Mouse (Mus musculus): ENCODE measurements around the gene Il16. TPM values are rescaled to one million over a fixed set of nuclear protein-coding genes. Genes with fewer than 3 reads are reported as not detected.
A peak's percentile ranks its signal among the peaks of the same experiment; 100 is the strongest.
"Not testable (repeated sequence)": the region's sequence is repeated elsewhere in the genome, so short reads cannot be mapped to it uniquely, and the experiment has no call there.

The Il16 gene
- polyA plus RNA-seq, 1 experiment from 2014 or later: 4.9 TPM

DNA sequence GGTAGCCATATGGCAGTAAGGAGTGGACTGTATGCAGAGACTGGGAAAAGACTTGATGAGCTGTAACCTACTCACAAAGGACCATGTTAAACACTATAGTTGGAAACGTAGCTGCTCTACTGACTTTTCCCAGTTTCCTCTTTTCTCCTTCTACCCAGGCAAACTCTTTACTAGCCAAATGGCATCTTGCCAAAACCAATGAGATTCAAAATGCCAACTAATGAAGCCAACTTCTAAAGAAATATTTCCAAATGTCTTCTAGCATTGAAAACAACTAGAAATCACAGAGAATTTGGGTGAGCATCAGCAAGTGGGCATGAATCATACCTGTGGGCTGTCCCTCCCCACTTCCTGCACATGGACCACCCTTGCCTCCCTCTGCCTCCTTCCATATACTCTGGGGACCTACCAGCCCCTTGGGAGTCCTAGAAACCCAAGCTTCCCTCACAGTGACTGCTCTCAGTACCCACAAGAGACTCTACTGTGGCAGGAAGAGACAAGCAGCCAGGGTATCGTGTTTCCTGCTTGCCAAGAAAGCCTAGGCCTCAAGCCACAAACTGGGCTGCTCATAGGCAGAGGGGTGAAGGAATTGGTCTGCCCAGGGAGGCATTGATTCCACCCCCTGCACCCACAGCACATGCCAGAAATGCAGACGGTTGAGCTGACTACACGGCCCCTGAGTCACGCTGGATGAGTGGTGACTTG lies 28.4 kb downstream of the Il16 start:
- WGBS: 39% methylated on average over 5 of the region's 5 CpGs
- Histone ChIP-seq H3K4me3 (no peak overlapping the region), H3K27ac (peak overlapping the region; percentile 55), H3K9me3 (peaks cover 5% of the 10 kb centered on the region), H3K36me3 (no peaks in the 10 kb centered on the region), H3K27me3 (no peaks in the 10 kb centered on the region), H3K4me2 (no peak overlapping the region), H3K4me1 (peaks cover 25% of the 10 kb centered on the region), H3K9ac (no peak overlapping the region)
- peak; percentile 85 for ATAC-seq (ENCODE audit: insufficient number of reproducible peaks, insufficient read depth, low FRiP score, low TSS enrichment, low read depth)

DNA sequence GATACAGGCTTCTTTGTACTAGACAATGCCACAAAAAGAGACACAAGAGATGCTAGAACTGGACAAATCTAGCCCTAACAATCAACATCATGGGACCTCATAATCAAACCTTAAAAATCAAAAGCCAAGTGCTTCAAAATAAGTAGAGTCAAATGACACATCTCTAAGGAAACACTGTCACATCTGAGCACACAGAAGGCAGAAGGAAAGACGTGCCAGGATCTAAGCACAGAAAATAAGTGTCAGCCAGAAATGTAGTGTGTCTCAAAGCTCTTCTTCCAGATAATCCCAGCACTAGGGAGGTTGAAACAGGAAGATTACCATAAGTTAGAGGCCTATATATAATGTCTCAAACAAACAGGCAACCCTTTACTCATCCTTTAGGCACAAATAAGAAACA lies 31.9 kb downstream of the Il16 start:
- no peak for ATAC-seq (ENCODE audit: insufficient number of reproducible peaks, insufficient read depth, low FRiP score, low TSS enrichment, low read depth)
- Histone ChIP-seq H3K9ac (no peak overlapping the region), H3K4me2 (no peak overlapping the region), H3K27ac (no peak overlapping the region), H3K4me1 (peaks cover 23% of the 10 kb centered on the region), H3K27me3 (no peaks in the 10 kb centered on the region), H3K36me3 (no peaks in the 10 kb centered on the region), H3K9me3 (peaks cover 5% of the 10 kb centered on the region), H3K4me3 (no peak overlapping the region)
- WGBS: 55% methylated on average over 1 of the region's 1 CpGs

DNA sequence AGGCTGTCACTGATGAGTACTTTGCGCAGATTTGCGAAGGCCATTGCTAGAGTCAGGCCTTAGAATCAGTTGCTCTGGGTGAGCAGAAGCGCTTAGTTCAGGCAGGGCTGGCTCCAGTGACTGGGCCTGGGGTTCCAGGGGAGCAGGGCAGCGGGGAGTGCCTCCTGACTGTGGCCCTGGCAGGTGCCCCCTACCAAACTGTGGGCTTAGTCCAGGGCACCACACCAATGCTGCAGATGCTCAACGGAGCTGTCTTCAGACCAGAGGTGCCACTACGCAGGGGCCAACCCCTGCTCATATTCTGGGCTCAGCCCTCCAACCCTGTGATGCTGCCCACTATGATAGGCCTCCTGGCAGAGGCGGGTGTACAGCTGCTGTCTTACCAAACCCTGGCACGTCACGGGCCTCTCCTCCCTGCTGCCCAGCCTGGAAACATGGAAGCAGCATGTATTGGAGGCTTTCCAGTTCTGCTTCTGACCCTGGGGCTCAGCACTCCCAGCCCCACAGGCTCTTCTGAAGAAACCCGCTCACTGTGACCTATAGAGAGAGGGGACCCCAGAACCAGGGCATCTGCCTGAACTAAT lies 33.8 kb downstream of the Il16 start:
- not testable (repeated sequence) for H3K4me3 ChIP-seq; H3K36me3 ChIP-seq; ATAC-seq (ENCODE audit: insufficient number of reproducible peaks, insufficient read depth, low FRiP score, low TSS enrichment, low read depth); H3K4me1 ChIP-seq; H3K27me3 ChIP-seq; H3K4me2 ChIP-seq; H3K9me3 ChIP-seq; H3K27ac ChIP-seq; H3K9ac ChIP-seq
- 93% methylated on average over 10 of the region's 10 CpGs for WGBS

DNA sequence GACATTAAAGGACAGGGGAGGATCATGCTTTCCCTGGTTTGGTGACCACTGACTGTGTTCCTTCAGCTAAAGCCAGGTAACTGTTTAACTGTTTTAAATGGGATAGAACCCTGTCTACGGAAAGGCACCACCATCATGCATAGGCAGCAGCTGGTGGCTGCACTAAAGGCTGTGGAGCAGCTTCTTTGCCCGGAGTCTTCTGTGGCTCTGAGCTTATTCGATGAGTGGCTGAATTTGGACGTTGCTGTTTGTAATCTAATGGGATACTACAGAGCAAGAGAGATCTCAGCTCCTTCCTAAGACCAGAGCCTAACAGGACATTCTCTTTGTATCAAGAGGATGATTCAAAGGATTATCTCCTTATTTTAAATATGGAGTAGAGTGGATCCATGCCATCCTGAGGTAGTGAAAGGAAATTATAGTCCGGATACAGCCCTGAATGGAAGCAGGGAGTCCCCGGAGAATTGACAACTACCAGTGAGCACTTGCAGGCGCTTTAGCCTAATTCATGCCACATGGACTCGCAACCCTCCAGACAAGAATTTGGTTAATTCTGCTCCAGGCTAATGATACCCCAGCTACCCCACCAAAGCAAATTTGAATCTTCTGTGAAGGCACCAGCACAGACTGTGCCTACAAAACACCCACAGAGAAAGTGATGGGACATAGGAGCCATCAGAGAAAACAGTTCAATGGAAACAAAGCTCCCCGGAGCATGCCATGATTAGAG lies 42.3 kb downstream of the Il16 start:
- no peaks in the 10 kb centered on the region for H3K27me3 ChIP-seq
- no peak; the same call in 1 of the 2 replicates for ATAC-seq (ENCODE audit: insufficient number of reproducible peaks, insufficient read depth, low FRiP score, low TSS enrichment, low read depth)
- peak overlapping the region; percentile 41; the same call in 1 of the 2 replicates for H3K27ac ChIP-seq
- H3K4me1 ChIP-seq: peaks cover 9% of the 10 kb centered on the region
- H3K9ac ChIP-seq: no peak overlapping the region
- WGBS: 33% methylated on average over 9 of the region's 9 CpGs
- H3K9me3 ChIP-seq: no peaks in the 10 kb centered on the region
- peak overlapping the region; percentile 17; the same call in 1 of the 2 replicates for H3K4me2 ChIP-seq
- H3K4me3 ChIP-seq: no peak overlapping the region
- H3K36me3 ChIP-seq: no peaks in the 10 kb centered on the region

DNA sequence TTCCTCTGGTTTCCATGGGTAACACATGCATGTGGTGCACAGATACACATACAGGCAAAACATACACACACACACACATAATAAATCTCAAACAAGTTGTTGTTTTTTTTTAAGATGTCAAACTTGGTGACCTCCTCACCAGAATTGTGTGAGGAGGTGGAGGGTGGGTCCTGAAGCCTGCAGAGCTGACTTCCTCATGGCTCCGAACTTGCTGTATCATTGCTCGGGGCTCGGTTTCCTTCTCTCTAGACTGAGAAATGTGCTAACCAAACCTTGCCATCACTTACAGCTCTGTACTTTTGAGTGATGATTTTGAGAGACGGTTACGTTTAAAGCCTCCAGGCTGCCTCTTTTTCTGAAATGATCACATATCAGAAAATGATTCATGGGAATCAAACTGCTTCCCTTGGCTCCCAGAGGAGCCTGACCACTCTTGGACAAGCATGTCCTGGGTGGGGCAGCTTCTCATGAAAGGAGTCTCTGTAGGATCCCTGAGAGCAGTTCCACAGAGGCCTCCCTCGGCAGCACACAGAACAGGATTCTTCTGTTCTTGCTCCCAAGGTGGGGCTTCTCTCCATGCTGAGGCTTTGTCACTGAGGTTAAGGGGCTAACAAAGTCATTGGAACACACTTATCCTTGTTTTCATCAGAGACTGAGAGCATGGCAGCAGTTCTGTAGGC lies 46.3 kb downstream of the Il16 start:
- 64% methylated on average over 6 of the region's 6 CpGs for WGBS
- ATAC-seq (ENCODE audit: insufficient number of reproducible peaks, insufficient read depth, low FRiP score, low TSS enrichment, low read depth): no peak

DNA sequence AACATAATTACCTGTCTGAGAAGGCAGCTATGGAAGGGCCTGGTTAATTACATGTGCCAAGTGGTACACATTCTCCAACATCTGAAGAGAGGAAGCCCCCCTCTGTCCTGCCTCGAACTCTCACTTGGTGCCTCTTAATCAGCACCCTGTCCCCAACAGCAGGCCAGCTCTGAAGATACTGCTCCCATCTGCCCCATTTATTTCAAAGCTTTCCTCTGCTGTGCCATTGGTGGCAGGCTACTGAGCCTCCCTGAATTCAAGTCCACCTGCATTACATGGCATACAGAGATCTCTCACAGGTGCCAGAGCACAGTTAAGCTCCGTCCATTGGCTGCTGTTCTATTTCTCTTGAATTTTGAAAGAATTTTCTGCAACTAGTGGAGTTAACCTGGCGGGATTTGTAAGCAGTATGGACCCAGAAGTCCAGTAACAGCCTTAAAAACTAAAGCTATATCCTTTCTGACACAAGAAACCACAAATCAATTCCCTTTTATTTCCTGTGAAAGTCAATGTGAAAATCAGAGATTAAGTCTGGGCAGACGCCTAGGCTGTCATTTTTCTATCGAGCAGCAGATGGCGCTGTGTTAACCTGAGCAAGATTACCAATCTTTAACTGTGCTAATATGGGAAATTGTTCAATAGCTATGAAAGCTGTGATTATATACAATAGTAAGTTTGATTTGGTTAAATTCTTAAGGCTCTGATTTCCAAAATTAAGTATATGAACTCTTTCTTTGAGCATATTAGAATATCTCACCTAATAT lies 49.9 kb downstream of the Il16 start:
- Histone ChIP-seq H3K27me3 (no peaks in the 10 kb centered on the region), H3K4me3 (no peak overlapping the region), H3K36me3 (no peaks in the 10 kb centered on the region), H3K4me2 (no peak overlapping the region), H3K27ac (no peak overlapping the region), H3K4me1 (no peaks in the 10 kb centered on the region), H3K9ac (no peak overlapping the region), H3K9me3 (no peaks in the 10 kb centered on the region)
- WGBS: 30% methylated on average over 6 of the region's 6 CpGs
- no peak for ATAC-seq (ENCODE audit: insufficient number of reproducible peaks, insufficient read depth, low FRiP score, low TSS enrichment, low read depth)

More for the DNA sequence above, 46.3 kb downstream of the Il16 start:
- Histone ChIP-seq H3K27ac (peak overlapping the region; percentile 1; the same call in 1 of the 2 replicates), H3K4me2 (no peak overlapping the region), H3K9ac (no peak overlapping the region), H3K4me1 (peaks cover 9% of the 10 kb centered on the region), H3K36me3 (no peaks in the 10 kb centered on the region), H3K27me3 (no peaks in the 10 kb centered on the region), H3K4me3 (no peak overlapping the region), H3K9me3 (no peaks in the 10 kb centered on the region)

DNA sequence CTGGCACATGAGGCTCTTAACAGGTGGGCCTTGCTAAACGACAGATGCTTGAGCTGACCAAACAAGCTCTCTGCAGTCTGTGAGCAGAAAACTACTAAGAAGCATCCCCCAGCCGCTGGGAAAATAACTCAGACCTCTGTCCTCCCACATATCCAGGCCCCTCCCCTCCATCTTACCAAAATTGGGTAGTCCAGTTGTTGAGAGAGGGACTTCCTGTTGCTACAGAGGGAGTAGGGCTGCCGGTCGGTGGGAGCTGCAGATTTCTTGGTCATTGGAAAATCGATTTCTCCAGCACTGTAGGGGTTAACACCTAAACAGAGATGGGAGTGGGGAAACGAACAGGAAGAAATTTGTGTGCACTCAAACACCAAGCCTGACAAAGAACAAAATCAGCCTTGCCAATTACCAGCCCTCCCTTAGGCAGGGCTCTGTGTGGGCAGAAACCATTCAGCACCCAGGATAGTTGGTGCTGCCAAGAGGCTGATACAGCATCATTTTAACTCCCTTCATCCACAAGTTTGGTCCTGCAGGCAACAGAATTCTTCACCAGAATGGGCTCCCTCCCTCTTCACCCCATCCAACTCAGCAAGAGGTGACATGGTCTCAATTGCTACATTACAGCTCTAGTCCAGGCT lies 62.8 kb downstream of the Il16 start:
- Histone ChIP-seq H3K27ac (no peak overlapping the region), H3K9me3 (no peaks in the 10 kb centered on the region), H3K4me2 (no peak overlapping the region), H3K9ac (no peak overlapping the region), H3K4me3 (no peak overlapping the region), H3K27me3 (no peaks in the 10 kb centered on the region), H3K4me1 (peaks cover 32% of the 10 kb centered on the region), H3K36me3 (no peaks in the 10 kb centered on the region)
- no peak for ATAC-seq (ENCODE audit: insufficient number of reproducible peaks, insufficient read depth, low FRiP score, low TSS enrichment, low read depth)
- WGBS: 34% methylated on average over 6 of the region's 6 CpGs

DNA sequence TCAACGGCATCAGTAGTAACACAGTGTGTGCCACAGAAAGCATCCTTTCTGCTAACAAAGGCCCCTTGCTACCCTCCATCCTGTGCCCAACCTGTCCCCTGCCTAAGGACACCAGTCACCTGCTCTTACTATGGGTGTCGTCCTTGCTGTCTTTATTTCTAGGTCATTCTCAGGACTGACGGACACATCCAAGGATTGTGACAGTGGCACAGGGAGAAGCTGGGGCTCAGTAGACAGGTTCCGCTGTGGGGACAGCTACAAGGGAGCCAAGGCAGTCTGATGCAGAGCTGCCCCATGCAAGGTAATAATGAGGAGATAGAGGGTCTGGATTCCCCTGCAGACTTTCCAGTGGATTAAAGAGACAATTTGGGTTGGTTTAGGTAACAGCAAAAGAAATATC lies 67.0 kb downstream of the Il16 start:
- Histone ChIP-seq H3K4me1 (peaks cover 8% of the 10 kb centered on the region), H3K9me3 (no peaks in the 10 kb centered on the region), H3K4me3 (no peak overlapping the region), H3K36me3 (no peaks in the 10 kb centered on the region), H3K9ac (no peak overlapping the region), H3K4me2 (no peak overlapping the region), H3K27ac (no peak overlapping the region), H3K27me3 (no peaks in the 10 kb centered on the region)
- 88% methylated on average over 4 of the region's 4 CpGs for WGBS
- no peak for ATAC-seq (ENCODE audit: insufficient number of reproducible peaks, insufficient read depth, low FRiP score, low TSS enrichment, low read depth)

DNA sequence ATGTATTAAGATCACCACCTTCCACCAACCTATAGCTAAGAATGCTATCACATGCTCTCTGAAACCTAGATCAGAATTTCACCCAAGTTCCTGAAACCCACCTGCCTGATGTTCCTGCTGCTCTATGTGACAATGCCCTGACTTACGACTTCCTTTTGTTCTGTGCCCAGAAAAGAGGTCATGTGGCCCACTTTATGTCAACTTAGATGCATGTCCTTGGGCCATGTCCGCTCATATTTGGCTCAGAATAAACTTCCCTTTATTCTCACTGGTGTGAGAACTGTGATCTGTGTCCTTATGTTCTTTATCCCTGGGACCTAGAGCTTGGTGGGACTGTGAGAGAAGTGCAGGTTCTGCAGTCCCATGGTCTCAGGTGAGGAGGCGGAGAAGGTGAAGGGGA lies 68.2 kb downstream of the Il16 start:
- WGBS: 85% methylated on average over 3 of the region's 3 CpGs
- ATAC-seq (ENCODE audit: insufficient number of reproducible peaks, insufficient read depth, low FRiP score, low TSS enrichment, low read depth): no peak

DNA sequence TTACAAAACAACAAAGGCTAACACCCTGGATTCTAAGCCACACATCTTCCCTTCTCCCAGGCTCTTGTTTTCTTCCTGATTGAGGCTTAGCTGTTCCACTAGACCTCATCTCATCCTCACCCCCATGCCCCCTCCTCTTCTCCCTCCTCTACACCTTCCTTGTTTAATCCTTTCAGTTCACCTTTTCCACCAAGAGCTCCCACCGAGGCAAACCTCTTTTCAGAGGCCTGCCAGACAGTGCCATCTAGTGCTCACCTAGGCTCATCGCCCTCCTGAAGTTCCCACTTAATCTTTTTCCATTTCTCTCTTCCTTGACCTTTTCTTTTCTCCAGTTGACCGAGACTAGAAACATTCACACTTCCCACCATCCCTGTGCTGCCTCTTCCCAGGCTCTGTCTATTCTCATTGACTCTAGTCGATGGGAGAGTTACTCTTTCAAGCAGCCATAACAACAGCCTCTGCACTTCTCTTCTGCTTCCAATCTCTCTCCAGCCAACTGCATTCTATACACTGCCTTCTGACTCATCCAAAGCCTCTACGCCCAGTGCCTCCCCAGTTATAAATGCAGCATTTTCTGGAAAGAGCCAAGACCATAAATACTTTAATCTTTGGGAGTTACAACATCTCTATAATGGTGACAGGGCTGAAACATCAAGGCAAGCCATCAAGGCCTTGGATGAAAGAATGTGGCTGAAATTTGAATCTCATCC lies 69.8 kb downstream of the Il16 start:
- Histone ChIP-seq H3K27ac (no peak overlapping the region), H3K4me1 (no peaks in the 10 kb centered on the region), H3K9me3 (no peaks in the 10 kb centered on the region), H3K4me3 (no peak overlapping the region), H3K4me2 (no peak overlapping the region), H3K36me3 (no peaks in the 10 kb centered on the region), H3K9ac (no peak overlapping the region), H3K27me3 (no peaks in the 10 kb centered on the region)
- 31% methylated on average over 5 of the region's 5 CpGs for WGBS
- no peak for ATAC-seq (ENCODE audit: insufficient number of reproducible peaks, insufficient read depth, low FRiP score, low TSS enrichment, low read depth)

More for the DNA sequence above, 68.2 kb downstream of the Il16 start:
- Histone ChIP-seq H3K9me3 (no peaks in the 10 kb centered on the region), H3K27me3 (no peaks in the 10 kb centered on the region), H3K4me1 (no peaks in the 10 kb centered on the region), H3K9ac (no peak overlapping the region), H3K4me2 (no peak overlapping the region), H3K36me3 (no peaks in the 10 kb centered on the region), H3K27ac (no peak overlapping the region), H3K4me3 (no peak overlapping the region)
